Mouse (Mus musculus): Measurements from ENCODE around the gene Nom1. TPM values are rescaled to one million over a fixed set of nuclear protein-coding genes. Genes with fewer than 3 reads are reported as not detected.

Gene Nom1
- polyA plus RNA-seq, 1 experiment from 2014 or later, result 26.5 TPM

DNA sequence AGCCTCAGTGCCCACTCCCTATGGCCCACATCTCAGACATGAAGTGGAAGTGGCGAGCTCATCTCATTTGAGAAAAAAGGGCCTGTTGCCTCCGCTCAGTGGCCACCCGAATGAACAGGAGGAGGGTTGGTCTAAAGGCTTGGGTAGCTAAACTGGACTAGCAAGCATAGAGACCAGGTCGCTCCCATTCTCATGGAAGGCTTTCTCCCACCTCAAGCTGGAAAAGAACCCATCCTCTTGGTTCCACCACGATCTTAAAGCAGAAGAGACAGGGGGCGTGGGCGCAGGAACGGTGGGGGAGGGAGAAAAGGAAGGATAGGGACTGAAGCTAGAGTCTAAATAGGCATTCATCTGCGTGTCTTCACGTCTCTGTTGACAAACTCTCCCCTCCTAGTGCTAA, 40.6 kb downstream of the Nom1 start:
- peak overlapping the region; percentile 76 for H3K4me2 ChIP-seq (ENCODE audit: low read depth, low read length)
- peak overlapping the region; percentile 57 for H3K4me3 ChIP-seq (replicated peaks; ENCODE audit: low read length)
- ATAC-seq (ENCODE audit: insufficient read depth, low FRiP score), result no peak
- no peaks in the 10 kb centered on the region for H3K36me3 ChIP-seq (ENCODE audit: control insufficient read depth, insufficient read depth, low read length)
- H3K9me3 ChIP-seq (replicated peaks; ENCODE audit: control insufficient read depth, low read length), result no peaks in the 10 kb centered on the region
- H3K27ac ChIP-seq (ENCODE audit: low read length), result no peak overlapping the region
- peak overlapping the region; percentile 50 for H3K9ac ChIP-seq (ENCODE audit: low read length)
- 12% methylated on average over 10 of the region's 10 CpGs for WGBS
- peaks cover 75% of the 10 kb centered on the region for H3K27me3 ChIP-seq (ENCODE audit: control insufficient read depth, insufficient read depth, low read length)
- peaks cover 10% of the 10 kb centered on the region; the same call in 1 of the 2 replicates for H3K4me1 ChIP-seq (ENCODE audit: control insufficient read depth, insufficient read depth, low read length)

DNA sequence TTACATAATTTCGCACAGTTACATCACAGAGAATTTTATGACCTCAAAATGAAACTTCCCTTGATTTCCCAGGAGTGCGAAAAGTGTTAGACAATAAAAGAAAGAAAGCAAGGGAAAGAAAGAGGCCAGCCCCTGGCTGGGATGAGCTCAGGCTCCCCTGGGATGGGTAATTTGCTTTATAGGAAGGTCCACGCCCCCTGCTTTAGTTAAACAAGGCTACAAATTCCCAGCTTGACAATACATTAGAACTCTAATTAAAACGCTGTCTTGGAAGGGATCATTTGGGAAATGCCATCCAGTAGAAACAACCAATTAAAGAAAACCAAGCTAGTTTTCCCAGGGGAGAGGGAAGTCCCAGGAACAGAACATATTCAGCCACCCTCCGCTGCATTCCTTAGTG, 41.1 kb downstream of the Nom1 start:
- Histone ChIP-seq H3K4me2 (ENCODE audit: low read depth, low read length) (peak overlapping the region; percentile 76), H3K4me3 (replicated peaks; ENCODE audit: low read length) (peak overlapping the region; percentile 57), H3K4me1 (ENCODE audit: control insufficient read depth, insufficient read depth, low read length) (peaks cover 10% of the 10 kb centered on the region; the same call in 1 of the 2 replicates), H3K27ac (ENCODE audit: low read length) (no peak overlapping the region), H3K9ac (ENCODE audit: low read length) (no peak overlapping the region), H3K9me3 (replicated peaks; ENCODE audit: control insufficient read depth, low read length) (no peaks in the 10 kb centered on the region), H3K36me3 (ENCODE audit: control insufficient read depth, insufficient read depth, low read length) (no peaks in the 10 kb centered on the region), H3K27me3 (ENCODE audit: control insufficient read depth, insufficient read depth, low read length) (peaks cover 76% of the 10 kb centered on the region)
- no peak for ATAC-seq (ENCODE audit: insufficient read depth, low FRiP score)
- WGBS, result 17% methylated on average over 5 of the region's 5 CpGs

DNA sequence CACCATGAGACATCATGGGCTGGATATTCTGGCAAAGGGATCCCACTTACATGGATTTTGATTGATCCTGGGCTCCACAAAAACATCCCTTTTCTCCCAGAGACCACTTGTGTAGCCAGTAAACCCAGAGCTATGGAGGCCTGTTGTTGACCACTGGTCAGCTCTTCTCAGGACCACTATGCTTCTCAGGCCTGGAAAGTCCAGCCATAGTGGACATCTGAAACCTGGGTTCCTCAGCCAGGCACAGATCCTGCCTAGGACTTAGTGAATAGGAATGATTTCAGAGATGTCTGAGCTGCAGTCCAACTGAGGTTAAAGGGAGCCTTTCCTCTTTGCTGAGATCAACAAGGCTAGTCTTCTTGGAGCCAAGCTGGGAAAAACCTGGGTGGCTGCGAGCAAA, 41.6 kb downstream of the Nom1 start:
- Histone ChIP-seq H3K4me2 (ENCODE audit: low read depth, low read length) (peak overlapping the region; percentile 76), H3K4me1 (ENCODE audit: control insufficient read depth, insufficient read depth, low read length) (peaks cover 10% of the 10 kb centered on the region; the same call in 1 of the 2 replicates), H3K27ac (ENCODE audit: low read length) (0 out of 2 replicates have a peak overlapping the region, but pooled peaks have one; percentile 22), H3K9me3 (replicated peaks; ENCODE audit: control insufficient read depth, low read length) (no peaks in the 10 kb centered on the region), H3K36me3 (ENCODE audit: control insufficient read depth, insufficient read depth, low read length) (no peaks in the 10 kb centered on the region), H3K9ac (ENCODE audit: low read length) (peak overlapping the region; percentile 51; the same call in 1 of the 2 replicates), H3K27me3 (ENCODE audit: control insufficient read depth, insufficient read depth, low read length) (peaks cover 76% of the 10 kb centered on the region), H3K4me3 (replicated peaks; ENCODE audit: low read length) (peak overlapping the region; percentile 57)
- WGBS, result 0% methylated on average over 1 of the region's 1 CpGs
- no peak for ATAC-seq (ENCODE audit: insufficient read depth, low FRiP score)

DNA sequence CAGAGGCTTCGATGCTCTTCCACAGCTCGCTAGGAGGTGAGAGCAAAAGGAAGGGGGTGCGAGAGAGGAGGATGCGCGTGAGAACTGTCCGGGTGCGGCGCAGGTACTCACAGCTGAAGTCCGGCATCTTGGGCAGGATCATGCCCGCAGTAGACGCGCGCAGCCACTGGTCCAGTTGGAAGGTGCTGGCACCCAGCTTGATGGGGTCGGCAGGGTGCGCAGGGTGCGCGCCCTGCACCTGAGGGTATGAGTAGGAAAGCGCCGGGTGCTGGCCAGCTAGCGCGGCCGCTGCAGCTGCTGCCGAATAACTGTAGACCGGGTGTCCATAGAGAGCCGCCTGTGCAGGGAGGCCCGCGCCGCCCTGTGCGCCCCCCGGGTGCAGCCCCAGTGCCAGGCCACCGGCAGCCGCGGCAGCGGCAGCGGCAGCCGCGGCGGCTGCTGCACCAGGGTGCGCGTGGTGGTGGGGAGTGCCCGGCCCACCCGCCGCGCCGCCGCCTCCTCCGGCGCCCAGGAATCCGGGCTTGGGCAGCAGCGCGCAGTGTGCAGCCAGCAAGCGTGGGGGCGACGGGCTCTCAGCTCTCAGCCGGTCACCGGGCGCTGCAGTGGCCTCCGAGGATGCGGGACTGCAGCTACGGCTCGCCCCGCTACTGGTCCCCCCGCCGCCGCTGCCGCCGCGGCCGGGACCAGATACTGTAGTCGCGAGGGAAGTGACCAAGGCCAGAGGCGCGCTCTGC, 43.2 kb downstream of the Nom1 start:
- under 1% methylated on average over 72 of the region's 73 CpGs for WGBS
- peak; percentile 11; the same call in 1 of the 2 replicates for ATAC-seq (ENCODE audit: insufficient read depth, low FRiP score)
- Histone ChIP-seq H3K27ac (ENCODE audit: low read length) (peak overlapping the region; percentile 53), H3K9ac (ENCODE audit: low read length) (peak overlapping the region; percentile 72), H3K4me3 (replicated peaks; ENCODE audit: low read length) (peak overlapping the region; percentile 57), H3K4me2 (ENCODE audit: low read depth, low read length) (peak overlapping the region; percentile 76), H3K27me3 (ENCODE audit: control insufficient read depth, insufficient read depth, low read length) (peaks cover 82% of the 10 kb centered on the region), H3K9me3 (replicated peaks; ENCODE audit: control insufficient read depth, low read length) (no peaks in the 10 kb centered on the region), H3K36me3 (ENCODE audit: control insufficient read depth, insufficient read depth, low read length) (no peaks in the 10 kb centered on the region), H3K4me1 (ENCODE audit: control insufficient read depth, insufficient read depth, low read length) (peaks cover 10% of the 10 kb centered on the region; the same call in 1 of the 2 replicates)

DNA sequence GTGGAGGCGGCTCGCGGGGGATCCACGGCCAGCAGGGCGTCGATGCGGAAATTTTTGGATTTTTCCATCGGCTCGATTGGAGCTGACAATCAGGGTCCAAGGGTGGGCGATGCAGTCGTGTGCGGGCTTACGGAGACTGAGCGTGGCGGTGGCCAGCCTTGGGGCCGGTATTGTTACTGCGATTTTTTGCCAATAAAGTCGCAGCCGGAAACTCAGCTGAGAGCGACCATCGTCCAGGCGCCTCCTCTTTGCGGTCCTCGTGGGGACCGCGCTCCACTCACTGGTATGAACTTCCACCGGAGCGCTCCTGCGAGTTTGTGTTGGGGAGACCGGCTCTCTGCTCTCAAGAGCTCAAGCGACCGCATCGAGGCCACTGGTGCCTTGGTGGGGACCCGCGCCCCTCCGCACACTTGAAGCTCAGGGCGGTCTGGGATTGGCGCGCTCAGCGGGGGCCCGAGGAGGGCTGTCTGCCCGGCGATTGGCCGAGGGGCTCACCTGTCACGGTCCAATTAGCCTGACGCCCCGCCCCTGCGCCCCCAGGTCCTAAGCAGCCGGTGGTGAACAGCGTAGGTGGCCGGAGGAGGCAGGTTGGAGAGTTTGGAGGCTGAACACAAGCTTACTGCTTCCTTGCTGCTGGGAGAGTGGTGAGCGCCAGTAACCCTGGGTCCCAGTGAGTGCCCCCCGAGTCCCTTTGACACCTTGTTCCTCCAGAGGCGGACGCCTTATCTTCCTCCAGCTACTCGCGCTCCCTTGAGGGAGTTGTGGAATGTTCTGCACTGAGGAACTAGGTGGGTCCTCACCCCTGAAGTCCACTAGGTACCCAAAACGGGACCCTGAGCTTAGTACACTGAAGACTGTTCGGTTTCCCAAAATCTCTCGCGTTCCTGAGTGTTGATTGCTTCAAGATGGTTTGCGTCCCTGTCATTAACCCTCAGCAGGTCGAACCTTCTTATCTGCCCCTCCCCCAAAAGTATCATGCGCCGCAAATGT, 44.0 kb downstream of the Nom1 start, which contains the start of gene Mnx1:
Gene Mnx1 (minus strand): TSS at position 263 of the 990 bp plus-strand sequence.
- H3K27ac ChIP-seq (ENCODE audit: low read length), result peak within 1 kb of the TSS; percentile 53
- peak within 1 kb of the TSS; percentile 57 for H3K4me3 ChIP-seq (replicated peaks; ENCODE audit: low read length)
- peaks cover 10% of the 10 kb centered on the region; the same call in 1 of the 2 replicates for H3K4me1 ChIP-seq (ENCODE audit: control insufficient read depth, insufficient read depth, low read length)
- H3K4me2 ChIP-seq (ENCODE audit: low read depth, low read length), result peak within 1 kb of the TSS; percentile 76
- ATAC-seq (ENCODE audit: insufficient read depth, low FRiP score), result peak; percentile 89
- peak within 1 kb of the TSS; percentile 72 for H3K9ac ChIP-seq (ENCODE audit: low read length)
- under 1% methylated on average over 65 of the region's 65 CpGs for WGBS
- H3K36me3 ChIP-seq (ENCODE audit: control insufficient read depth, insufficient read depth, low read length), result no peaks in the 10 kb centered on the region
- H3K27me3 ChIP-seq (ENCODE audit: control insufficient read depth, insufficient read depth, low read length), result peaks cover 84% of the 10 kb centered on the region
- no peaks in the 10 kb centered on the region for H3K9me3 ChIP-seq (replicated peaks; ENCODE audit: control insufficient read depth, low read length)

DNA sequence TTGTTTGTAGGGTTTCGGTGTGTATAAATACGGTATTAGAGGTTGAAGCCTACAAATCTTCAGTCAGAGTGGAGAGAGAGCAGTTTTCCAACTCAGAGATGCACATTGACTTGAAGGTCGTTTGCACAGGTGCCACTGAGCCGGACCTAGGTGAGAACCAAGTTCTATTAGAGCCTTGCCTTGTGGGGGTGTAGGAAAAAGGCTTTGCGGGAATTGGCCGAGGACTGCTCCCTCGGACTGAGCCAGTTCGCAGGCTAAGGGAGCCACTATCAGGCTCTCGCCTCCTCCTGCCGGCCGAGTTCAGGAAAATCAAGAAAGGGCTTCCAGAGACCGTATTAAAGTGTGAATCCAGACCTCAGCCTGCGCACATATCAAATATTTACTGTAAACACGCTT, 44.7 kb downstream of the Nom1 start:
- Histone ChIP-seq H3K9ac (ENCODE audit: low read length) (no peak overlapping the region), H3K27me3 (ENCODE audit: control insufficient read depth, insufficient read depth, low read length) (peaks cover 79% of the 10 kb centered on the region), H3K4me2 (ENCODE audit: low read depth, low read length) (peak overlapping the region; percentile 76), H3K36me3 (ENCODE audit: control insufficient read depth, insufficient read depth, low read length) (no peaks in the 10 kb centered on the region), H3K4me1 (ENCODE audit: control insufficient read depth, insufficient read depth, low read length) (peaks cover 10% of the 10 kb centered on the region; the same call in 1 of the 2 replicates), H3K4me3 (replicated peaks; ENCODE audit: low read length) (peak overlapping the region; percentile 57), H3K27ac (ENCODE audit: low read length) (no peak overlapping the region), H3K9me3 (replicated peaks; ENCODE audit: control insufficient read depth, low read length) (no peaks in the 10 kb centered on the region)
- WGBS, result under 1% methylated on average over 14 of the region's 14 CpGs
- ATAC-seq (ENCODE audit: insufficient read depth, low FRiP score), result peak; percentile 49; the same call in 1 of the 2 replicates

DNA sequence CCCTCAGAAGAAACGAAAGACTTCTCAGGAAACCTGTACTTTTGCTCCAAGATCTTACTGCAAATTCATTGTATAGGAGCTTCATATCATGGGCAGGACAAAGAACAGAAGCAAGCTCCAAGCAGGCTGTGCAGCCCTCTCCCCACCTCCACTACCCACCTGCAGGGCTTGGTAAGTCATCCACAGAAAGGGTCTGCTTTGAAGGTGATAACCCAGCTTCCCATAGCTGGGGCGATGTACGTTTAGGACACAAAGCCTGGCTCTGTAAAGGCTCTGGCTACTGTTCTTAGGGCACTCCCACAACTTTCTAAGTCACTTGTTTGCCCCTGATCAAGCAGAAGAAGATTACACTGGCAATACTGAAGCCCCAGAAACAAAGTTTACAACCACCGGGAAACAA, 49.3 kb downstream of the Nom1 start:
- H3K9me3 ChIP-seq (replicated peaks; ENCODE audit: control insufficient read depth, low read length), result no peaks in the 10 kb centered on the region
- peaks cover 6% of the 10 kb centered on the region for H3K4me1 ChIP-seq (ENCODE audit: control insufficient read depth, insufficient read depth, low read length)
- H3K27ac ChIP-seq (ENCODE audit: low read length), result no peak overlapping the region
- 20% methylated on average over 4 of the region's 4 CpGs for WGBS
- H3K4me3 ChIP-seq (replicated peaks; ENCODE audit: low read length), result no peak overlapping the region
- no peak overlapping the region for H3K9ac ChIP-seq (ENCODE audit: low read length)
- H3K4me2 ChIP-seq (ENCODE audit: low read depth, low read length), result no peak overlapping the region
- H3K36me3 ChIP-seq (ENCODE audit: control insufficient read depth, insufficient read depth, low read length), result no peaks in the 10 kb centered on the region
- ATAC-seq (ENCODE audit: insufficient read depth, low FRiP score), result no peak
- H3K27me3 ChIP-seq (ENCODE audit: control insufficient read depth, insufficient read depth, low read length), result peaks cover 82% of the 10 kb centered on the region

DNA sequence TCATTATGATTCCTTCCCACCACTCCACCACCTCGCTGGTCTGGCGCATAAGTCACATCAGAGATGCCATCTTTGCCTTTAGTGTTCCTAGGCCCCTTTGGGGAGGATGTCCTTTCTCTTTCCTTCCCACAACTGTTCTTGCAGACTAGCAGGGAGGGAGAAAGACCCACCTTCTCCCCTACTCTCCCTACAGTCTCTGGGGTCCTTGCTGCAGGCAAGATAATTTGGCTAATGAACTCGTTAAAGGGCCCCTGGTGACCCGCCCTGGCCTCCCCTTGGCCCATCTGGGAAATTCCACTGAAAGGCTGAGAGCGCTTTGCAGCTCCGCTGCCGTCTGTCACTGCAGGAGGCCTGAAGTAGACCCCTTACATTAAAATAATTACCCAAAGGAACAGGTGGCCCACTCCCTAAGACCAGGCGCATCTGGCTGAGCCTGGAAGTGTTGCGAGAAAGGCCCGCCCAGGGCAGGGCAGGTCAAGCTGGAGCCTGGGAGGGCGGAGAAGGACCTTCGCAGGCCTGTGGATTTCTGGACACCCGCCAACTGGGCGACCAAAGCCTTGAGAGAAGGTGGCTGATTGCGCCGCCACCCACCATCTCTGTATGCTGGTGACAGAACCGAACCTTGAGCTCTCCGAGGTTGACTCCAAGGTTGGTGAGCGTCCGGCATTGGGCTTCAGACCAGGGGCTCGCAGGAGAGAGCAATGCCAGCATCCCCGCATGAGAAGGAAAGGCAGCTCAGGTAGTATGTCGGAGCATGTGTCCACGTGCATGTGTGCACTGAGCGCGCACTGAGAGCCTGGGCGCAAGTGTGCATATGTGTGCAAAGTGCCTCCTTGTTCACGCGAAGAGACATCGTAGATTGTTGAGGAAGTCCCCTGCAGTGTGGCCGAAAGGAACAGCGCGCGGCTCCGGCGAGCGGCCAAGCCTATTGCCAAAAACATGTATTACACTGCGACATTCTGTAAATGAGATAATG, 50.8 kb downstream of the Nom1 start:
- Histone ChIP-seq H3K9me3 (replicated peaks; ENCODE audit: control insufficient read depth, low read length) (no peaks in the 10 kb centered on the region), H3K4me1 (ENCODE audit: control insufficient read depth, insufficient read depth, low read length) (peaks cover 6% of the 10 kb centered on the region), H3K27me3 (ENCODE audit: control insufficient read depth, insufficient read depth, low read length) (peaks cover 76% of the 10 kb centered on the region), H3K9ac (ENCODE audit: low read length) (no peak overlapping the region), H3K36me3 (ENCODE audit: control insufficient read depth, insufficient read depth, low read length) (no peaks in the 10 kb centered on the region), H3K4me3 (replicated peaks; ENCODE audit: low read length) (peak overlapping the region; percentile 19), H3K27ac (ENCODE audit: low read length) (no peak overlapping the region), H3K4me2 (ENCODE audit: low read depth, low read length) (peak overlapping the region; percentile 39)
- WGBS, result 8% methylated on average over 38 of the region's 38 CpGs
- ATAC-seq (ENCODE audit: insufficient read depth, low FRiP score), result peak; percentile 48; the same call in 1 of the 2 replicates

Data from stomach, embryonic 16.5 days (tissue).